Mouse (Mus musculus) heart, embryonic 16.5 days (tissue): ENCODE results near the gene Fcnb. TPM values are rescaled to one million over a fixed set of nuclear protein-coding genes. Genes with fewer than 3 reads are reported as not detected.

Experiments used
- ATAC-seq: fragments of 200-750 bp; cut with Nextera tagmentation; replicated peaks from 2 replicates; pipeline ENCODE4 v1.8.0; 2017; ENCODE audit warnings: moderate number of reproducible peaks; ENCODE audit not compliant: insufficient read depth, low FRiP score; ENCODE audit errors: extremely low read depth
- H3K27ac ChIP-seq: fragments of 300-500 bp; sonication (generic); 2 replicates; pipeline ENCODE4 v1.5.1; 2014; ENCODE audit warnings: mild to moderate bottlenecking, low read length, control low read depth, moderate library complexity
- H3K27me3 ChIP-seq: fragments of 300-500 bp; sonication (generic); 2 replicates; pipeline ENCODE4 v1.6.1; 2014; ENCODE audit warnings: low read length, mixed read lengths; ENCODE audit not compliant: control insufficient read depth, insufficient read depth
- H3K36me3 ChIP-seq: fragments of 300-500 bp; sonication (generic); 2 replicates; pipeline ENCODE4 v1.6.1; 2014; ENCODE audit not compliant: control insufficient read depth, insufficient read depth
- H3K4me1 ChIP-seq: fragments of 300-500 bp; sonication (generic); 2 replicates; pipeline ENCODE4 v1.6.1; 2014; ENCODE audit warnings: low read length, mixed read lengths; ENCODE audit not compliant: control insufficient read depth, insufficient read depth
- H3K4me2 ChIP-seq: fragments of 300-500 bp; sonication (generic); 2 replicates; pipeline ENCODE4 v1.6.1; 2014; ENCODE audit warnings: low read depth, mild to moderate bottlenecking, control low read depth, low read length
- H3K4me3 ChIP-seq: fragments of 300-500 bp; sonication (generic); 2 replicates; pipeline ENCODE4 v1.5.1; 2014; ENCODE audit warnings: mild to moderate bottlenecking, control low read depth, low read length
- H3K9ac ChIP-seq: fragments of 300-500 bp; sonication (generic); 2 replicates; pipeline ENCODE4 v1.6.1; 2014; ENCODE audit warnings: low read length, control low read depth
- H3K9me3 ChIP-seq: fragments of 300-500 bp; sonication (generic); replicated peaks from 2 replicates; pipeline ENCODE4 v1.6.1; 2016; ENCODE audit warnings: low read length; ENCODE audit not compliant: control insufficient read depth
- WGBS: fragments of 180-500 bp; shearing (Covaris S2); extraction: QIAGEN DNeasy Blood & Tissue Kit; methylation state at CpG from one replicate; pipeline ENCODE4 v1.1.7; 2014; 5-methylcytosine and 5-hydroxymethylcytosine counted together
- polyA plus RNA-seq: library from polyadenylated mRNA; unstranded; fragments of >200 nt; fragmentation: Nextera tagmentation; extraction: Ambion mirVana; gene quantifications from 2 replicates; pipeline ENCODE4 v1.2.1, GENCODE M21; 2015

Gene Fcnb
- polyA plus RNA-seq, 1 experiment from 2014 or later = 0.47 TPM

DNA sequence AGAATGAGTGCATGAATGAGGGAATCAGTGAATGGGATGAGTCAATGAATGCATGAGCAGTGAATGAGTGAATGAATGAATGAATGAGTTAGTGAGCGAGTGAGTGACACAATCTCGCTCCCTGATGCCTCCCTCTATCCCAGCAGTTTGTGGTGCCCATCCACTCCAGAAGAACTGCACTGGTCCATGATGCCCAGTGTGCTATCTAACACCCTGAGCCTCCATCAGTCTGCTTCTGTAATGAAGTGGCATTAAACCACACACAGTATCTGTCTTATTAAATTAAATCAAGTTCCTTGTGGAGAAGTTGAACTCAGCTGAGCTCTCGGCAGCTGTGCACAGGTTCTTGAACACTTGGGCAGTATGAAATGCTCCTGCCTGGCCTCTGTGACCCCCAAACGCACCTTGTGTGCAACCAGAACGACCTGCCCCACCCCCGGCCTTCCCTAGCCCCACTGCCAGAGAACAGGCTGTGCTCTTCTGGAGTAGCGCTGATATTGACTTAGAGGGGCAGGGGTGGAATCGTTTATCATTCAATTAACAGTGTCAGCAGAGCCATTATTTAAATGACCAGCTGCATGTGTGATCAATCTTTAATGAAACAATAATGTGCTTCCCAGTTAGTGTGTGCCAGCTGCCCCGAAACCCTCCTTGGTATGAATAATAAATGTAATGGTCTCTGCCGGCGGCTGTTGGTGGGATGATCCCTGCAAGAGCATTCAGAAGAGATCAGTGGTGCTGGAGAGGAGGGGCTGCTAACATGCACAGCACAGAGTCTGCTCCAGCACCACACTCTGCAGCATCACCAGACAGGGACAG lies 33.0 kb upstream of the Fcnb start:
- Histone ChIP-seq H3K4me1 (no peaks in the 10 kb centered on the region), H3K9ac (no peak overlapping the region), H3K36me3 (no peaks in the 10 kb centered on the region), H3K27me3 (no peaks in the 10 kb centered on the region), H3K4me2 (no peak overlapping the region), H3K4me3 (no peak overlapping the region), H3K9me3 (0 out of 2 replicates have a peak, but pooled peaks cover 3% of the 10 kb centered on the region), H3K27ac (no peak overlapping the region)
- WGBS = 47% methylated on average over 11 of the region's 11 CpGs
- ATAC-seq = no peak

DNA sequence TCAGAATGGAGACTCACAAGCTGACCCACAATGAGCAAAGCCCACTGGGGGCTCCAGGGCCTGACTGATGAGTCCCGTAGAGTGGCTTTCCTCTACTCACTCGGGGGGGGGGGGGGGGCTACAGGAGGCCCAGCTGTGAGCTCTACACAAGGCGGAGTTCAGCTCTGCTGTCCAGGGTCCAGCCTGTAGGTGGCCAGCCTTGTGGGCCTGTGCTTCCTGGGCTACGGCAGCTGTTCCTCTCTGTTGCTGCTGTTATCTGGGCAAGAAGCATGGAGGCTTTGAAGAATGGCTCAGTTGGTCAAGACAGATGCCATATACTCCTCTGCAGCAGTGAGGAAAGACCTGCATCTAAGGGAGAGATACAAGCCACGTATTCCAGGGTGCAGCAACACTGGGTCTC lies 24.1 kb upstream of the Fcnb start:
- no peaks in the 10 kb centered on the region for H3K27me3 ChIP-seq
- H3K27ac ChIP-seq = no peak overlapping the region
- no peaks in the 10 kb centered on the region for H3K9me3 ChIP-seq
- H3K9ac ChIP-seq = no peak overlapping the region
- no peaks in the 10 kb centered on the region for H3K4me1 ChIP-seq
- no peaks in the 10 kb centered on the region for H3K36me3 ChIP-seq
- no peak overlapping the region for H3K4me2 ChIP-seq
- H3K4me3 ChIP-seq = no peak overlapping the region
- whole genome bisulfite sequencing = 44% methylated on average over 5 of the region's 5 CpGs
- no peak for ATAC-seq

DNA sequence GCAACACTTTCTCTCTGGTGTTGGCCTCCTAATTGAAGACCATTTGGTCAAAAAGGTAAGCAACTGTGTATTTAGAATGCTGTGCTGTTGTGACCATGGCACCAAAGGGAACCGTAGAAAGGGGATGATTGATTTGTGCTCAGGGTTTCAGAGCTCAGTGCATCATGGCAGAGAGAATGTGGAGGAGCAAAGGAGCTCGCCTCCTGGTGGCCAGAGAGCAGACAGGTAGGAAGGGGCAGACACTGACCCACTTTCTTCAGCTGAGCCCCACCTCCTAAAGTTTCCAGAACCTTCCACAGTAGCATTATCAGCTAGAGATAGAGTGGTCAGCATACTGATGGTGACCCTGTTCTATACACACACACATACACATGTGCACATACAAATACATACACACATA lies 21.3 kb upstream of the Fcnb start:
- WGBS = 55% methylated on average over 2 of the region's 2 CpGs
- H3K9me3 ChIP-seq = no peaks in the 10 kb centered on the region
- no peak overlapping the region for H3K9ac ChIP-seq
- no peaks in the 10 kb centered on the region for H3K4me1 ChIP-seq
- ATAC-seq = no peak
- H3K27me3 ChIP-seq = no peaks in the 10 kb centered on the region
- no peaks in the 10 kb centered on the region for H3K36me3 ChIP-seq
- no peak overlapping the region for H3K4me2 ChIP-seq
- no peak overlapping the region for H3K27ac ChIP-seq
- H3K4me3 ChIP-seq = no peak overlapping the region

DNA sequence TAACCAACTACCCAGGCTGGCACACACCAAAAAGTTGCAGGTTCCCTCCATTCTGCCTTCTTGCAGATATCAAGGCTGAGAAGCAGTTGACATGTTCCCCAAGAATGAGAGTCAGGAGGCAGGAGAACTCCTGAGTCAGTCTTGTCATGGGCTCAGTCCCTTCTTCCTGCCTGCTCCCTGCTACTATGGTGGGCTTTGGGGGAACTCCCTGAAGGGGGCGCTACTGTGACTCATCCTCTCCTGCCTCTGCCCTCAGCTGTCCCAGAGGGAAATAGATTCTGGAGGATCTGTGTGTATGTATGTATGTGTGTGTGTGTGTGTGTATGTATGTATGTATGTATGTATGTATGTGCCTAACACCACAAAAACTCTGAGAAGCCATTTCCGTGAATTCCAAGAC lies 19.0 kb upstream of the Fcnb start:
- 51% methylated on average over 2 of the region's 2 CpGs for WGBS
- H3K9me3 ChIP-seq = no peaks in the 10 kb centered on the region
- no peak overlapping the region for H3K9ac ChIP-seq
- H3K4me1 ChIP-seq = no peaks in the 10 kb centered on the region
- ATAC-seq = no peak
- H3K36me3 ChIP-seq = no peaks in the 10 kb centered on the region
- no peak overlapping the region for H3K4me2 ChIP-seq
- H3K4me3 ChIP-seq = no peak overlapping the region
- H3K27ac ChIP-seq = no peak overlapping the region
- no peaks in the 10 kb centered on the region for H3K27me3 ChIP-seq

DNA sequence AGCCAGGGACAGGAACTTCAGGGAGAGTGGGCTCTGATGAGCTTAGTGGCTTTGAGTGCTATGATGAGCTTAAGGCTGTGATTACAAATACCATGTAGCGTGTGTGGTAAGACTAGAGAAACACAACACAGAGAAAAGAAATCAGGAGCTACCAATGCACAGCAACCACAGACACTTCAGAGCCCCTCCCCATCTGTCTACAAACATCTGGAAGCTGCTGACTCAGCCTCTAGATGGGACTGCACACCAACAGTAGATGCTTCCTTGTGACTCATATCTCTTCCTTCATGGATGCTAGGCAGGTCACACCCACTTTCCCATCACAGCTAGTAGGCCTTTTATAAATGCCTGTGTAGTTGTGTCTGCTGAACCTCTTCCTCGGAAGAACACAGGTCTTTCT lies 17.2 kb upstream of the Fcnb start:
- no peak for ATAC-seq
- no peaks in the 10 kb centered on the region; the same call in 1 of the 2 replicates for H3K27me3 ChIP-seq
- H3K9me3 ChIP-seq = no peaks in the 10 kb centered on the region
- no peak overlapping the region for H3K27ac ChIP-seq
- no peak overlapping the region for H3K4me3 ChIP-seq
- WGBS = 80% methylated on average over 2 of the region's 2 CpGs
- no peaks in the 10 kb centered on the region for H3K36me3 ChIP-seq
- H3K4me1 ChIP-seq = no peaks in the 10 kb centered on the region
- no peak overlapping the region for H3K4me2 ChIP-seq
- H3K9ac ChIP-seq = no peak overlapping the region

DNA sequence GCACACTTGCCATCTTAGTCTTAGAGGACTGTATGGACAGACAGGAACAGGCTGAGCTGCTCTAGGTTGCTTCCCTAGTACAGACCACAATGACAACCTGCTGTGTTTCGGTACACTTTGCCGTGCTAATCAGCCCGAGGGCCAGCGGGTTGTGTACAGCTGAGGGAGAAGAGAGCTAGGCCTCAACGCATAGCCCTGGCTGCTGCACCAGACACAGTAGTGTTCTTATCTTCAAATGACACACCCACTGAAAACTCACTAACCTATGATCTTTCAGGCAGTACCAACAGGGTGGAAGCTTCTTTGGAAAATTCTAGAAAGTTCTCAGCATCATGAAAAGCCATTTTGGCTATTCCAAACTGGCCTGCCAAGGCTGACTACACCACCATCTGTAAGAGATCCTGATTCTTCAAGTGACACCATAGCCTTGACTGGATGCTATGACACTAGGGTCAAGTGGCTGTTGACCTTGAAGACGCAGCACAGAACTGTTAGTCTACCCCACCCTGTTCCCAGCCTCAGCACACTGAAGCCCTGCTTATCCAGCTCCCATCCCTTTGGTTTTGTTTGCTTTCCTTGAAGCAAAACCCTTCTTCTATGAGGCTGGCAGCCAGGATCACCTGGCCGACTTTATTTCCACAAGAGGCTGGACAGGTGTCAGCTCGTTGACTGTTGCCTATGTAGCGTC lies 16.3 kb upstream of the Fcnb start:
- Histone ChIP-seq H3K36me3 (no peaks in the 10 kb centered on the region), H3K4me2 (no peak overlapping the region), H3K27ac (no peak overlapping the region), H3K4me3 (no peak overlapping the region), H3K9me3 (no peaks in the 10 kb centered on the region), H3K4me1 (no peaks in the 10 kb centered on the region), H3K9ac (no peak overlapping the region), H3K27me3 (no peaks in the 10 kb centered on the region; the same call in 1 of the 2 replicates)
- no peak for ATAC-seq
- 68% methylated on average over 9 of the region's 9 CpGs for WGBS

DNA sequence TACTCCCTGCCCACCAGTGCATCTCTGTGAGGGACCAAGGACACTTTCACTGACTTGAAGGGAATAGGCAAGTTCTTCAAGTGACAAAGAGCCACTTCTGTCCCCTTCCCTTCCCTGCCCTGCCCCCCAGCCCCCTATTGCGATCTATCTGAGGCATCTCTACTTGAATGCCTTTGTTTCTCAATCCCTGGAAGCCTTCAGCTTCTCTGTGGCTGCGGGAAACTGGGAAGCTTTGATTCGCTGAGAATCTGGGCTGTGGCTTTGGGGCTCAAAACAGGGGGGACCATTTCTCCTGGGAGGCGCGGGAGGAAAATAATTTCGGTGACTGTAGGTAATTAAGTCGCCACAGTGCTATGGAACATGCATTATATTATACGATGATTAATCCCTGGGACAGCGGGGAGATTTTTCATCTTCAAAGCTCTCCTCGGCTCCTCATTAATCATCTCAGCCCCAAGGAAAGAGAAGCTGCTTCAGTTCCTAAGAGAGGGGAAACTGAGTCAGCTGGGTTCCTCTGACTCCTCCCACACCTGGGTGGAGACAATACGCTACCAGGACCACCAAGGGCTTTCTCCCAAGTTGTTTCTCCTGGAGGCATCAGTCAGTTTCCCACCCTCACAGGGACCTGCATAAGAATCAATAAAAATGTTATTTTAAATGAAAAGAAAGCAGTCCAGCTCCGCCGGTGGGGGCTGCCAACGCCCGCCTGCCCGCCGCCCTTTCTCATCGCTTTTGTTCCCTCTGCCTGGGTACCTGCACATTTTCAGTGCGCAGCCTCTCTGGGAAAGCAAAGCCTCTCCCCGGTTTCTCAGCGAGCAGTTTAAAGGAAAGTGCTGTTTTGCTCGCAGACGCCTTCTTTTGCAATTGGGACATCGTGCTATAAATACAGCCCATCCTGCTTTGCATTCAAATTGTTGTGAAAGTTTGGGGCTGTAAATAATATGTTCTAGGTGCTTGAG lies 14.1 kb upstream of the Fcnb start:
- Histone ChIP-seq H3K4me1 (no peaks in the 10 kb centered on the region), H3K27ac (no peak overlapping the region)

DNA sequence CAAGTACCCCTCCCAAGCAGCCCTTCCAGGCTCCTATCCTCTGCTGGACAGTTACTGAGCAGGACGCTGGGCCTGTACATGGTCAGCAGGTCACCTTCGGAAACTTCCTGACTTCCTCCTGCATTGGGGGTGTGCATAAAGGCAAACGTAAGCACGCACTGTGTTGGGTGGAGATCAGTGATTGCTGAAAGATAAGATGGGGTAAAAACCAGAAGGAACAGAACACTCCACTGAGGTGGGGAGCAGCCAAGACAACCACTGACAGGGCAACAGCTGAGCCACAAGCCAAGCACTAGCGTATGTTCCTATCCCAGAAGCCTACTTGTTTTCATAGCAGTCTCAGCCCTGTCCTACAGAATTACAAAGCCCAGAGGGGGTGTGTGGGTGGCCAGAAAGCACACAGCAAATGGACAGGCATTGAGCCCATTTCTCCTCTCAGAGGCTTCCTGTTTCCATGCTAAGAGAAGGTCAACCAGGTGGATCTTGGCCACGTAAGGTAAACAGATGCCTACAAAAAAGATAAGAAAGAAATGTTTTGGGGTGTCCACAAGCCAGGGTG lies 12.1 kb upstream of the Fcnb start:
- 66% methylated on average over 6 of the region's 6 CpGs for WGBS
- Histone ChIP-seq H3K4me2 (no peak overlapping the region), H3K4me1 (no peaks in the 10 kb centered on the region), H3K4me3 (no peak overlapping the region), H3K36me3 (no peaks in the 10 kb centered on the region), H3K27ac (no peak overlapping the region), H3K27me3 (no peaks in the 10 kb centered on the region; the same call in 1 of the 2 replicates), H3K9me3 (no peaks in the 10 kb centered on the region), H3K9ac (no peak overlapping the region)
- no peak for ATAC-seq

More for the DNA sequence above, 14.1 kb upstream of the Fcnb start:
- no peaks in the 10 kb centered on the region; the same call in 1 of the 2 replicates for H3K27me3 ChIP-seq
- no peak overlapping the region for H3K4me3 ChIP-seq
- peak overlapping the region; percentile 8; the same call in 1 of the 2 replicates for H3K4me2 ChIP-seq
- H3K9ac ChIP-seq = no peak overlapping the region
- H3K9me3 ChIP-seq = no peaks in the 10 kb centered on the region
- ATAC-seq = no peak
- H3K36me3 ChIP-seq = no peaks in the 10 kb centered on the region
- 7% methylated on average over 24 of the region's 24 CpGs for WGBS
